Mouse (Mus musculus): ENCODE data around the gene Fh1. TPM values are rescaled to one million over a fixed set of nuclear protein-coding genes. Genes with fewer than 3 reads are reported as not detected.
A peak's percentile ranks its signal among the peaks of the same experiment; 100 is the strongest.

The Fh1 gene
- polyA plus RNA-seq, 1 experiment from 2014 or later: 142 TPM

GRCm38 (mm10) chr1:175608708-175609107 lies 16.7 kb downstream of the Fh1 start:
- H3K4me2 ChIP-seq: no peak overlapping the region
- WGBS: 90% methylated on average over 3 of the region's 3 CpGs
- H3K9me3 ChIP-seq: no peaks in the 10 kb centered on the region
- no peaks in the 10 kb centered on the region for H3K4me1 ChIP-seq
- no peaks in the 10 kb centered on the region for H3K27me3 ChIP-seq (replicated peaks)
- peak overlapping the region; percentile 42; the same call in 1 of the 2 replicates for H3K27ac ChIP-seq
- no peak overlapping the region for H3K9ac ChIP-seq
- H3K4me3 ChIP-seq (replicated peaks): no peak overlapping the region
- peaks cover 33% of the 10 kb centered on the region for H3K36me3 ChIP-seq
- ATAC-seq (ENCODE audit: insufficient read depth, low FRiP score, low read depth): no peak

DNA sequence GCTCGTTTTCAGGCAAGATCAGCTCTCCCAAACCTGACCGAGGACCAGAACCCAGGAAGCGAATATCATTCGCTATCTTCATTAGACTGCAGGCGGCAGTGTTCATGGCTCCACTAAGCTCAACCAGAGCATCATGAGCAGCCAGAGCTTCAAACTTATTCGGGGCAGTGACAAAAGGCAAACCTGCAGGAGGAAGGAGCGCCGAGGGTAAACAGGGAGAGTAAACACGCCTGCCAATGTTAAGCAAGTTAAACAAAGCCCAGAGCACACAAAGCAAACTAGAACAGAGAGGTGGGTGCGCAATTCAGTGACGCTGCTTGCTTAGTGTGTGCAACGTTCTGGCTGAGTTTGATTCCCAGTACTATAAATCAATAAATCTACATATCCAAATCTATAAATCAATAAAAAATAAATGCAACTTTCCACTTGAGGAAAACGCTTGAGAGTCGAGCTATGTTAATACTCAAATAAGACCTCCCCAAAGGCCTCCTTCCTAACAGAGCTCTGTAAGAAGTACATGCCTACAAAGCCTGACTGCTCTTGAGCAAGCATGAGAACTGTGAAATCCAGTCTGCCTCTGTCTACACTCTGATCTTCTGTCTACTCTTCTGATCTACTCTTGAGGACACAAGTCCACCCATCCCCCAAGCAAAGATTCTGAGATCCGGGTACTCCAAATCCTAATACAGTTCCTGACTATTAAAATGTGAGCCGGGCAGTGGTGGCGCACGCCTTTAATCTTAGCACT lies 17.4 kb downstream of the Fh1 start:
- Histone ChIP-seq H3K36me3 (peaks cover 35% of the 10 kb centered on the region), H3K9me3 (no peaks in the 10 kb centered on the region), H3K4me3 (replicated peaks) (no peak overlapping the region), H3K4me2 (no peak overlapping the region), H3K27me3 (replicated peaks) (no peaks in the 10 kb centered on the region), H3K9ac (no peak overlapping the region), H3K4me1 (no peaks in the 10 kb centered on the region), H3K27ac (peak overlapping the region; percentile 54)
- ATAC-seq (ENCODE audit: insufficient read depth, low FRiP score, low read depth): peak; percentile 85
- 71% methylated on average over 18 of the region's 18 CpGs for WGBS

GRCm38 (mm10) chr1:175607308-175607707 lies 18.1 kb downstream of the Fh1 start:
- Histone ChIP-seq H3K36me3 (peaks cover 33% of the 10 kb centered on the region), H3K4me3 (replicated peaks) (no peak overlapping the region), H3K27ac (peak overlapping the region; percentile 54), H3K9ac (no peak overlapping the region), H3K4me2 (no peak overlapping the region), H3K9me3 (no peaks in the 10 kb centered on the region), H3K27me3 (replicated peaks) (no peaks in the 10 kb centered on the region), H3K4me1 (no peaks in the 10 kb centered on the region)
- peak; percentile 68 for ATAC-seq (ENCODE audit: insufficient read depth, low FRiP score, low read depth)
- 73% methylated on average over 6 of the region's 6 CpGs for WGBS

DNA sequence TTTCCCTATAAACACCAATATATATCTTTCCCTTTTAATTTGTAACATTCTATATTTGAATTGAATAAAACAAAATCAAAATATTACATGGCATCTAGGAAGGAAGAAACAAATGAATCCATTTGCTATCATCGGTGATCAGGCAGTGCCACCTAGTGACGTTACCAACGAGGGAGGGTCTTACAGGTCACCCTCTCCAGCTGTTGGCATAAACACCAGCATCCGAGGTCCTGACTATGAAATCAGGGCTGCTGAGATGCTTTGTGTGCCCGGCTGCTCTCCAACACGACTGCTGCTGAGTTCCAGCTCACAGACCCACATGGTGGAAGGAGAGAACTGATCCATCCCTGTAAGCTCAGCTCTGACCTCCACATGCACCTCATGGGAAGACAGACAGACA lies 22.0 kb downstream of the Fh1 start:
- H3K4me2 ChIP-seq: no peak overlapping the region
- no peak overlapping the region for H3K27ac ChIP-seq
- H3K36me3 ChIP-seq: peaks cover 26% of the 10 kb centered on the region
- no peak for ATAC-seq (ENCODE audit: insufficient read depth, low FRiP score, low read depth)
- no peaks in the 10 kb centered on the region for H3K27me3 ChIP-seq (replicated peaks)
- H3K4me1 ChIP-seq: no peaks in the 10 kb centered on the region
- H3K9me3 ChIP-seq: no peaks in the 10 kb centered on the region
- WGBS: 56% methylated on average over 6 of the region's 6 CpGs
- H3K4me3 ChIP-seq (replicated peaks): no peak overlapping the region
- no peak overlapping the region for H3K9ac ChIP-seq

DNA sequence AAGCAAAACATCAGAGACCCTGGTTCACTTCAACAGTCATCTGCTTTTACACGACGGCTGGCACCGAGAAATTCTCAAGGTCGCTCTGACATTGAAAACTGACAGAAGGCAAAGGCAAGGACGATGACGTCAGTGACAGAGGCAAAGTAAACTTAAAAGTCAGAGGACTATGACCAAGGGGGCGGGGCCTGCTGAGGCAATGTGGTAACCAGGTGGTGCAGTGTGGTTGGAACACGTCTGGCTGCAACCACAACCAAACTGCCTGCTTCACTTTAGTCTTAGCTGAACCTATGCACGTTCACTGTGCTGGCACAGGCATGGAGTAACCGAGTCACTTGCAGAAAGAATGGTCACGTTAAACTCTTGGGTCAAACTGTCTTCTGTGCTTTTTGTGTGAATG lies 23.2 kb downstream of the Fh1 start:
- H3K27me3 ChIP-seq (replicated peaks): no peaks in the 10 kb centered on the region
- 83% methylated on average over 11 of the region's 11 CpGs for WGBS
- peaks cover 21% of the 10 kb centered on the region for H3K36me3 ChIP-seq
- ATAC-seq (ENCODE audit: insufficient read depth, low FRiP score, low read depth): peak; percentile 57; the same call in 1 of the 2 replicates
- no peak overlapping the region for H3K4me3 ChIP-seq (replicated peaks)
- H3K9ac ChIP-seq: no peak overlapping the region
- H3K4me2 ChIP-seq: no peak overlapping the region
- no peaks in the 10 kb centered on the region for H3K4me1 ChIP-seq
- H3K9me3 ChIP-seq: no peaks in the 10 kb centered on the region
- H3K27ac ChIP-seq: no peak overlapping the region

- no peak overlapping the region for H3K27ac ChIP-seq
- no peak overlapping the region for H3K4me2 ChIP-seq
- H3K9me3 ChIP-seq: no peaks in the 10 kb centered on the region
- 90% methylated on average over 1 of the region's 1 CpGs for WGBS
- no peaks in the 10 kb centered on the region for H3K27me3 ChIP-seq (replicated peaks)
- no peaks in the 10 kb centered on the region for H3K36me3 ChIP-seq
- H3K4me1 ChIP-seq: no peaks in the 10 kb centered on the region
- no peak overlapping the region for H3K9ac ChIP-seq
- no peak overlapping the region for H3K4me3 ChIP-seq (replicated peaks)
- ATAC-seq (ENCODE audit: insufficient read depth, low FRiP score, low read depth): no peak
Measured at GRCm38 (mm10) chr1:175592832-175593231, 32.6 kb downstream of the Fh1 start.

GRCm38 (mm10) chr1:175586656-175587055 lies 38.8 kb downstream of the Fh1 start:
- WGBS: 65% methylated on average over 5 of the region's 5 CpGs
- H3K9me3 ChIP-seq: no peaks in the 10 kb centered on the region
- no peak overlapping the region for H3K4me3 ChIP-seq (replicated peaks)
- no peak overlapping the region for H3K4me2 ChIP-seq
- ATAC-seq (ENCODE audit: insufficient read depth, low FRiP score, low read depth): peak; percentile 56; the same call in 1 of the 2 replicates
- H3K9ac ChIP-seq: no peak overlapping the region
- H3K4me1 ChIP-seq: no peaks in the 10 kb centered on the region
- no peaks in the 10 kb centered on the region for H3K36me3 ChIP-seq
- no peak overlapping the region for H3K27ac ChIP-seq
- H3K27me3 ChIP-seq (replicated peaks): no peaks in the 10 kb centered on the region

- Histone ChIP-seq H3K27ac (no peak overlapping the region), H3K4me1 (no peaks in the 10 kb centered on the region), H3K9me3 (no peaks in the 10 kb centered on the region), H3K9ac (no peak overlapping the region), H3K4me2 (no peak overlapping the region), H3K4me3 (replicated peaks) (no peak overlapping the region), H3K36me3 (no peaks in the 10 kb centered on the region), H3K27me3 (replicated peaks) (no peaks in the 10 kb centered on the region)
- ATAC-seq (ENCODE audit: insufficient read depth, low FRiP score, low read depth): no peak
- WGBS: 57% methylated on average over 2 of the region's 2 CpGs
Measured at GRCm38 (mm10) chr1:175585267-175585666, 40.2 kb downstream of the Fh1 start.

DNA sequence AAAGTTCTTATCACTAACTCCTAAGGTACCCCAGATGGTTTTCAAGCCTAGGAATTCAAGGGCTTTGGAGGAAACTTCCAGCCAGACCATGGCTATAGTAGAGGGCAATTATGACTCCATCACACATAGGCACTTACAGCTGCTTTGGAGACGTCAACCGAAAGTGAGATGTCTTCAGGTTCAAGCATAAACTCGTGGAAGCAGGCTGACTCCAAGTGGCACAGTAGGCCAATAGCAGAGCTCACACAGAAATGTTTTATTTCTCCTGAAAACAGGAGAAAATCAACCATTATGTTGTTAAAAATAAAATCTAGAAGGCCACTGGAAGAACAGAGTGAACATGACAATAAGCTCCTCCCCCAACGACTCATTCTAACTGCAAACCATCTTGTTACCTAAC lies 42.6 kb downstream of the Fh1 start:
- no peak overlapping the region for H3K27ac ChIP-seq
- 77% methylated on average over 4 of the region's 4 CpGs for WGBS
- no peak overlapping the region for H3K4me3 ChIP-seq (replicated peaks)
- H3K36me3 ChIP-seq: no peaks in the 10 kb centered on the region
- ATAC-seq (ENCODE audit: insufficient read depth, low FRiP score, low read depth): no peak
- H3K4me2 ChIP-seq: no peak overlapping the region
- no peaks in the 10 kb centered on the region for H3K4me1 ChIP-seq
- H3K9me3 ChIP-seq: no peaks in the 10 kb centered on the region
- no peaks in the 10 kb centered on the region for H3K27me3 ChIP-seq (replicated peaks)
- H3K9ac ChIP-seq: no peak overlapping the region

- no peak overlapping the region for H3K4me2 ChIP-seq
- no peaks in the 10 kb centered on the region for H3K9me3 ChIP-seq
- H3K9ac ChIP-seq: no peak overlapping the region
- H3K27me3 ChIP-seq (replicated peaks): no peaks in the 10 kb centered on the region
- no peaks in the 10 kb centered on the region for H3K36me3 ChIP-seq
- no peak overlapping the region for H3K27ac ChIP-seq
- H3K4me1 ChIP-seq: no peaks in the 10 kb centered on the region
- H3K4me3 ChIP-seq (replicated peaks): no peak overlapping the region
- WGBS: 84% methylated on average over 7 of the region's 7 CpGs
- no peak for ATAC-seq (ENCODE audit: insufficient read depth, low FRiP score, low read depth)
Measured at GRCm38 (mm10) chr1:175580346-175580745, 45.1 kb downstream of the Fh1 start.

- Histone ChIP-seq H3K4me3 (replicated peaks) (no peak overlapping the region), H3K9ac (no peak overlapping the region), H3K27me3 (replicated peaks) (no peaks in the 10 kb centered on the region), H3K27ac (no peak overlapping the region), H3K4me1 (no peaks in the 10 kb centered on the region), H3K4me2 (no peak overlapping the region), H3K36me3 (no peaks in the 10 kb centered on the region), H3K9me3 (no peaks in the 10 kb centered on the region)
- 78% methylated on average over 9 of the region's 9 CpGs for WGBS
- ATAC-seq (ENCODE audit: insufficient read depth, low FRiP score, low read depth): no peak
Measured at GRCm38 (mm10) chr1:175579598-175580235, 45.7 kb downstream of the Fh1 start.

DNA sequence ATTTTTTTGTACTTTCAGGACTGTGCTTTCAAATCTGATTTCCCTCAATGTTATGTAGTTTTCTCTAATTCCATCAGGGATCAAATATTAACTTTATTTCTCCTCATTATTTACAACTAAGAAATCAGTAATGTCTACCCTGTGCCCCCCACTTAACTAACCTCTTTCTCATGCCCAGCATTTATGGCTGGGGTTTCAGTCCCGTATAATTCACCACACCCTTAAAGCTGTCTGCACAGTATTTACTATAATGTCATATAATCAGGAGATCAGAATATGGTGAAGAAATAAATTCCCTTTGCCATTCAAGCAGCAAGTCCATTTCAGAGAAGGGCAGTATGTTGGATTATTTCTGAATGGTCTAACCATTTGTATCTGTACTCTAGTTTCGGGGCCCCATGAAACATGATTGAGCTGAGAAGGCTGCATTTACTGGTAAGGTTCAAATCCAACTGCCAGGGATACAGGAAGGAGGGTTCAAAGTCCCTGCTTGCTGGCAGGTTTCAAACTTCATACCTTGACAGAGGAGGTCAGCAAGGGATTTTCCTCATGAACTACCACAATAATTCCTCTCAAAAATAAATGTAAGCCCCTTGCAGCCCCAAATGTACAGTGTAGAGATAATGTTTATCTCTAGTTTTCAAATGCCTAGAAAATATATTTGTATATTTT lies 46.9 kb downstream of the Fh1 start:
- Histone ChIP-seq H3K4me3 (replicated peaks) (no peak overlapping the region), H3K27ac (no peak overlapping the region)
- ATAC-seq (ENCODE audit: insufficient read depth, low FRiP score, low read depth): no peak

More for the DNA sequence above, 46.9 kb downstream of the Fh1 start:
- Histone ChIP-seq H3K36me3 (no peaks in the 10 kb centered on the region), H3K9ac (no peak overlapping the region), H3K27me3 (replicated peaks) (no peaks in the 10 kb centered on the region), H3K9me3 (no peaks in the 10 kb centered on the region), H3K4me2 (no peak overlapping the region), H3K4me1 (no peaks in the 10 kb centered on the region)
- 63% methylated on average over 2 of the region's 2 CpGs for WGBS
